Mouse (Mus musculus): Measurements from ENCODE around the gene Camk2g.
A peak's percentile ranks its signal among the peaks of the same experiment; 100 is the strongest.
"Not testable (repeated sequence)": the region's sequence is repeated elsewhere in the genome, so short reads cannot be mapped to it uniquely, and the experiment has no call there.

The Camk2g gene

GRCm38 (mm10) chr14:20735892-20736390 lies 57.9 kb downstream of the Camk2g start:
- no peak for DNase-seq

GRCm38 (mm10) chr14:20735052-20735451 lies 58.8 kb downstream of the Camk2g start:
- DNase-seq: no peak

- DNase-seq: peak; percentile 89 to 94
Observed at GRCm38 (mm10) chr14:20733952-20734774, 59.7 kb downstream of the Camk2g start, which contains the start of gene Ndst2. Ndst2 (minus strand) TSS chr14:20734562.

GRCm38 (mm10) chr14:20733041-20733951 lies 60.6 kb downstream of the Camk2g start:
- DNase-seq: peak in 1 of 2 experiments; percentile 27

- no peak for DNase-seq
Observed at GRCm38 (mm10) chr14:20730853-20731602, 62.9 kb downstream of the Camk2g start.

GRCm38 (mm10) chr14:20729871-20730270 lies 64.0 kb downstream of the Camk2g start:
- no peak for DNase-seq

GRCm38 (mm10) chr14:20725660-20726339 lies 68.1 kb downstream of the Camk2g start:
- no peak for DNase-seq

GRCm38 (mm10) chr14:20724043-20724442 lies 69.8 kb downstream of the Camk2g start:
- peak; percentile 52 to 84 for DNase-seq

- DNase-seq: no peak
Observed at GRCm38 (mm10) chr14:20723006-20723405, 70.9 kb downstream of the Camk2g start.

- no peak for DNase-seq
Observed at GRCm38 (mm10) chr14:20721371-20721770, 72.5 kb downstream of the Camk2g start.

GRCm38 (mm10) chr14:20719767-20720166 lies 74.1 kb downstream of the Camk2g start:
- DNase-seq: no peak

- no peak for DNase-seq
Observed at GRCm38 (mm10) chr14:20718443-20718842, 75.4 kb downstream of the Camk2g start.

GRCm38 (mm10) chr14:20713832-20714231 lies 80.1 kb downstream of the Camk2g start:
- DNase-seq: no peak

GRCm38 (mm10) chr14:20708239-20708638 lies 85.6 kb downstream of the Camk2g start:
- no peak for DNase-seq

- DNase-seq: peak; percentile 92 to 93
Observed at GRCm38 (mm10) chr14:20707201-20708190, 86.4 kb downstream of the Camk2g start, which contains the start of gene Zswim8. Zswim8 (plus strand) TSS chr14:20707552.

GRCm38 (mm10) chr14:20703461-20703860 lies 90.4 kb downstream of the Camk2g start:
- DNase-seq: not testable (repeated sequence)

- DNase-seq: peak; percentile 91 to 95
Observed at GRCm38 (mm10) chr14:20702741-20703381, 91.0 kb downstream of the Camk2g start, which contains the start of gene Chchd1. Chchd1 (plus strand) TSS chr14:20703006.

- DNase-seq: no peak
Observed at GRCm38 (mm10) chr14:20702096-20702740, 91.7 kb downstream of the Camk2g start.

- no peak for DNase-seq
Observed at GRCm38 (mm10) chr14:20701554-20701953, 92.3 kb downstream of the Camk2g start.
